Mouse (Mus musculus) embryonic fibroblast, embryonic 13.5 days (primary cell): ENCODE measurements at regions not wholly inside any gene's neighbourhood (a gene's known extent, or its start where the extent isn't known, plus 50 kb on each side); places are given as distances from the start of the nearest gene placed in this dataset.

Experiments
- CTCF ChIP-seq: IDR thresholded peaks from 2 replicates; pipeline ENCODE4 v1.5.1; 2011; ENCODE audit warnings: mild to moderate bottlenecking, control low read depth, low read length, moderate library complexity, borderline replicate concordance; ENCODE audit not compliant: insufficient read depth
- POLR2A ChIP-seq: IDR thresholded peaks from 2 replicates; pipeline ENCODE4 v1.6.1; 2011; ENCODE audit warnings: low read depth, mild to moderate bottlenecking, control low read depth, low read length, moderate library complexity

DNA sequence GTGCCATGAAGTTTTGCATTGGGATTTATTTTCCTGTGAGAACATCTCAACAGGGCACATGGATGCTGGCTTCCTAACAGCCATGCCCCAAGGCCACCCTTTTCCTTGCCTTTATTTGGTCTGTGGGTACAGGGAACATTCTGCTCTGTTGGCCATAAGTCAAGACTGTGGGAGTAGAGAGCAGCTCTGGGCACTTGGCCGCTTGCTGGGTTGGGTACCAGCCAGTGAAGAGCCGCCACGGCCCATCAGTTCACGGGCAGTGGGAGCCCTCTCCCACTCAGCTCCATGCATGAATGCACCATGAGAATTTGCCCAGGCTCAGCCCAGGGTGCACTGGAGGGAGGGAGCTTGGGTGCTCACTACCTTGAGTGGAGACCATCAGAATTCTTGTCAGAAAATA, 116.6 kb downstream of the Bod1 start:
- no peak for TF ChIP-seq CTCF
- no peak for TF ChIP-seq POLR2A
